Mouse (Mus musculus): Measurements from ENCODE around the gene Dctn2.

Dctn2 gene

GRCm38 (mm10) chr10:127266112-127267091 is at the start of gene Dctn2:
Dctn2 (plus strand) TSS chr10:127266368.
- peak; percentile 95 for DNase-seq (ENCODE audit: extremely low spot score)

- DNase-seq (ENCODE audit: extremely low spot score) = no peak
Measured at GRCm38 (mm10) chr10:127216456-127216855, 49.7 kb upstream of the Dctn2 start.

- no peak for DNase-seq (ENCODE audit: extremely low spot score)
Measured at GRCm38 (mm10) chr10:127217177-127217576, 49.0 kb upstream of the Dctn2 start.

GRCm38 (mm10) chr10:127218339-127218738 is 47.8 kb upstream of the Dctn2 start:
- no peak for DNase-seq (ENCODE audit: extremely low spot score)

GRCm38 (mm10) chr10:127225213-127225612 is 41.0 kb upstream of the Dctn2 start:
- DNase-seq (ENCODE audit: extremely low spot score) = no peak

- DNase-seq (ENCODE audit: extremely low spot score) = no peak
Measured at GRCm38 (mm10) chr10:127225732-127226131, 40.4 kb upstream of the Dctn2 start.

GRCm38 (mm10) chr10:127226318-127226895 is 39.8 kb upstream of the Dctn2 start:
- no peak for DNase-seq (ENCODE audit: extremely low spot score)

- DNase-seq (ENCODE audit: extremely low spot score) = no peak
Measured at GRCm38 (mm10) chr10:127227163-127227562, 39.0 kb upstream of the Dctn2 start.

GRCm38 (mm10) chr10:127228897-127229296 is 37.3 kb upstream of the Dctn2 start:
- peak; percentile 74 for DNase-seq (ENCODE audit: extremely low spot score)

GRCm38 (mm10) chr10:127230693-127231092 is 35.5 kb upstream of the Dctn2 start:
- DNase-seq (ENCODE audit: extremely low spot score) = no peak

GRCm38 (mm10) chr10:127231741-127232140 is 34.4 kb upstream of the Dctn2 start:
- no peak for DNase-seq (ENCODE audit: extremely low spot score)

GRCm38 (mm10) chr10:127233141-127233540 is 33.0 kb upstream of the Dctn2 start:
- DNase-seq (ENCODE audit: extremely low spot score) = no peak

GRCm38 (mm10) chr10:127236541-127236940 is 29.6 kb upstream of the Dctn2 start:
- DNase-seq (ENCODE audit: extremely low spot score) = peak; percentile 29

- DNase-seq (ENCODE audit: extremely low spot score) = no peak
Measured at GRCm38 (mm10) chr10:127238241-127238824, 27.8 kb upstream of the Dctn2 start.

GRCm38 (mm10) chr10:127250810-127251209 is 15.4 kb upstream of the Dctn2 start:
- no peak for DNase-seq (ENCODE audit: extremely low spot score)

- peak; percentile 67 for DNase-seq (ENCODE audit: extremely low spot score)
Measured at GRCm38 (mm10) chr10:127255625-127256345, 10.4 kb upstream of the Dctn2 start.

GRCm38 (mm10) chr10:127257790-127258189 is 8.4 kb upstream of the Dctn2 start:
- no peak for DNase-seq (ENCODE audit: extremely low spot score)

- no peak for DNase-seq (ENCODE audit: extremely low spot score)
Measured at GRCm38 (mm10) chr10:127258489-127258888, 7.7 kb upstream of the Dctn2 start.

GRCm38 (mm10) chr10:127261706-127262547 is 4.2 kb upstream of the Dctn2 start:
- no peak for DNase-seq (ENCODE audit: extremely low spot score)

- DNase-seq (ENCODE audit: extremely low spot score) = peak; percentile 62
Measured at GRCm38 (mm10) chr10:127262548-127263398, 3.4 kb upstream of the Dctn2 start, which contains the start of gene Kif5a. Kif5a (minus strand) TSS chr10:127263348.

Data from embryo, embryonic 9.5 days (tissue).